Mouse (Mus musculus) heart, embryonic 11.5 days (tissue): ENCODE measurements at regions not wholly inside any gene's neighbourhood (a gene's known extent, or its start where the extent isn't known, plus 50 kb on each side); places are given as distances from the start of the nearest gene placed in this dataset.

Experiments
- ATAC-seq: fragments of 200-750 bp; cut with Nextera tagmentation; replicated peaks from 2 replicates; pipeline ENCODE4 v1.8.0; 2017; ENCODE audit warnings: moderate library complexity; ENCODE audit not compliant: insufficient number of reproducible peaks, low FRiP score, low TSS enrichment
- H3K27ac ChIP-seq: fragments of 300-500 bp; sonication (generic); 2 replicates; pipeline ENCODE4 v1.5.1; 2014; ENCODE audit warnings: mild to moderate bottlenecking, low read depth, low read length
- H3K27me3 ChIP-seq: fragments of 300-500 bp; sonication (generic); 2 replicates; pipeline ENCODE4 v1.6.1; 2014; ENCODE audit warnings: mild to moderate bottlenecking, low read length, mixed read lengths; ENCODE audit not compliant: control insufficient read depth, insufficient read depth
- H3K36me3 ChIP-seq: fragments of 300-500 bp; sonication (generic); 2 replicates; pipeline ENCODE4 v1.6.1; 2014; ENCODE audit warnings: mild to moderate bottlenecking, low read length, moderate library complexity, mixed read lengths; ENCODE audit not compliant: control insufficient read depth, insufficient read depth
- H3K4me1 ChIP-seq: fragments of 300-500 bp; sonication (generic); 2 replicates; pipeline ENCODE4 v1.6.1; 2014; ENCODE audit warnings: low read length; ENCODE audit not compliant: control insufficient read depth, insufficient read depth
- H3K4me2 ChIP-seq: fragments of 300-500 bp; sonication (generic); 2 replicates; pipeline ENCODE4 v1.6.1; 2014; ENCODE audit warnings: mild to moderate bottlenecking, moderate library complexity
- H3K4me3 ChIP-seq: fragments of 300-500 bp; sonication (generic); 2 replicates; pipeline ENCODE4 v1.5.1; 2014; ENCODE audit warnings: low read depth, low read length
- H3K9ac ChIP-seq: fragments of 300-500 bp; sonication (generic); 2 replicates; pipeline ENCODE4 v1.6.1; 2014; ENCODE audit warnings: mild to moderate bottlenecking, low read depth, low read length, moderate library complexity
- H3K9me3 ChIP-seq: fragments of 300-500 bp; sonication (generic); replicated peaks from 2 replicates; pipeline ENCODE4 v1.6.1; 2016; ENCODE audit warnings: low read length; ENCODE audit not compliant: control insufficient read depth
- WGBS: fragments of 180-500 bp; shearing (Covaris S2); extraction: QIAGEN DNeasy Blood & Tissue Kit; methylation state at CpG from one replicate; pipeline ENCODE4 v1.1.7; 2014; ENCODE audit not compliant: insufficient replicate concordance; 5-methylcytosine and 5-hydroxymethylcytosine counted together

GRCm38 (mm10) chr19:56668991-56669390, 53.0 kb upstream of the Adrb1 start:
- H3K36me3 ChIP-seq = no peaks in the 10 kb centered on the region
- no peaks in the 10 kb centered on the region for H3K9me3 ChIP-seq
- H3K4me1 ChIP-seq = peaks cover 16% of the 10 kb centered on the region
- peak; percentile 25; the same call in 1 of the 2 replicates for ATAC-seq
- WGBS = 23% methylated on average over 7 of the region's 7 CpGs
- no peak overlapping the region for H3K4me3 ChIP-seq
- H3K27ac ChIP-seq = peak overlapping the region; percentile 80
- H3K4me2 ChIP-seq = peak overlapping the region; percentile 35
- H3K27me3 ChIP-seq = no peaks in the 10 kb centered on the region
- H3K9ac ChIP-seq = peak overlapping the region; percentile 62; the same call in 1 of the 2 replicates

- Histone ChIP-seq H3K4me1 (peaks cover 12% of the 10 kb centered on the region; the same call in 1 of the 2 replicates), H3K27ac (peak overlapping the region; percentile 80), H3K4me2 (peak overlapping the region; percentile 35), H3K9me3 (no peaks in the 10 kb centered on the region), H3K27me3 (no peaks in the 10 kb centered on the region), H3K4me3 (no peak overlapping the region), H3K9ac (0 out of 2 replicates have a peak overlapping the region, but pooled peaks have one; percentile 62), H3K36me3 (no peaks in the 10 kb centered on the region)
- ATAC-seq = no peak
- 63% methylated on average over 7 of the region's 7 CpGs for WGBS
These were observed 52.5 kb upstream of the Adrb1 start for GRCm38 (mm10) chr19:56669468-56669867.
